Mouse (Mus musculus): Measurements from ENCODE around the gene Bcas1.
A peak's percentile ranks its signal among the peaks of the same experiment; 100 is the strongest.
"Not testable (repeated sequence)": the region's sequence is repeated elsewhere in the genome, so short reads cannot be mapped to it uniquely, and the experiment has no call there.

Gene Bcas1

GRCm38 (mm10) chr2:170427704-170428103, at the start of gene Bcas1:
Gene Bcas1 (minus strand): TSS chr2:170427845.
- no peak for DNase-seq (ENCODE audit: low read depth)

- DNase-seq (ENCODE audit: low read depth), result no peak
Observed at GRCm38 (mm10) chr2:170476643-170477042, 49.0 kb upstream of the Bcas1 start.

GRCm38 (mm10) chr2:170476215-170476614, 48.6 kb upstream of the Bcas1 start:
- DNase-seq (ENCODE audit: low read depth), result peak; percentile 8

- DNase-seq (ENCODE audit: low read depth), result no peak
Observed at GRCm38 (mm10) chr2:170475164-170475563, 47.5 kb upstream of the Bcas1 start.

- DNase-seq (ENCODE audit: low read depth), result no peak
Observed at GRCm38 (mm10) chr2:170474125-170474524, 46.5 kb upstream of the Bcas1 start.

GRCm38 (mm10) chr2:170470591-170470990, 42.9 kb upstream of the Bcas1 start:
- no peak for DNase-seq (ENCODE audit: low read depth)

- DNase-seq (ENCODE audit: low read depth), result no peak
Observed at GRCm38 (mm10) chr2:170469616-170470308, 42.1 kb upstream of the Bcas1 start.

GRCm38 (mm10) chr2:170468009-170468408, 40.4 kb upstream of the Bcas1 start:
- no peak for DNase-seq (ENCODE audit: low read depth)

- no peak for DNase-seq (ENCODE audit: low read depth)
Observed at GRCm38 (mm10) chr2:170464817-170465216, 37.2 kb upstream of the Bcas1 start.

GRCm38 (mm10) chr2:170461652-170462051, 34.0 kb upstream of the Bcas1 start:
- DNase-seq (ENCODE audit: low read depth), result no peak

- DNase-seq (ENCODE audit: low read depth), result no peak
Observed at GRCm38 (mm10) chr2:170459805-170460204, 32.2 kb upstream of the Bcas1 start.

- DNase-seq (ENCODE audit: low read depth), result no peak
Observed at GRCm38 (mm10) chr2:170459183-170459582, 31.5 kb upstream of the Bcas1 start.

- not testable (repeated sequence) for DNase-seq (ENCODE audit: low read depth)
Observed at GRCm38 (mm10) chr2:170453809-170454208, 26.2 kb upstream of the Bcas1 start.

- DNase-seq (ENCODE audit: low read depth), result peak; percentile 39
Observed at GRCm38 (mm10) chr2:170450933-170451332, 23.3 kb upstream of the Bcas1 start.

GRCm38 (mm10) chr2:170447651-170448050, 20.0 kb upstream of the Bcas1 start:
- no peak for DNase-seq (ENCODE audit: low read depth)

GRCm38 (mm10) chr2:170446843-170447383, 19.3 kb upstream of the Bcas1 start:
- no peak for DNase-seq (ENCODE audit: low read depth)

- DNase-seq (ENCODE audit: low read depth), result no peak
Observed at GRCm38 (mm10) chr2:170445861-170446260, 18.2 kb upstream of the Bcas1 start.

GRCm38 (mm10) chr2:170442535-170442934, 14.9 kb upstream of the Bcas1 start:
- peak; percentile 7 for DNase-seq (ENCODE audit: low read depth)

- DNase-seq (ENCODE audit: low read depth), result no peak
Observed at GRCm38 (mm10) chr2:170438782-170439181, 11.1 kb upstream of the Bcas1 start.

- DNase-seq (ENCODE audit: low read depth), result no peak
Observed at GRCm38 (mm10) chr2:170436204-170436603, 8.6 kb upstream of the Bcas1 start.

GRCm38 (mm10) chr2:170432152-170432551, 4.5 kb upstream of the Bcas1 start:
- no peak for DNase-seq (ENCODE audit: low read depth)

- no peak for DNase-seq (ENCODE audit: low read depth)
Observed at GRCm38 (mm10) chr2:170428966-170429365, 1.3 kb upstream of the Bcas1 start.

- no peak for DNase-seq (ENCODE audit: low read depth)
Observed at GRCm38 (mm10) chr2:170424131-170424530, 3.5 kb downstream of the Bcas1 start.

GRCm38 (mm10) chr2:170421924-170422323, 5.7 kb downstream of the Bcas1 start:
- no peak for DNase-seq (ENCODE audit: low read depth)
